Mouse (Mus musculus) lung, postnatal 0 days (tissue): ENCODE data around the gene Rps18. TPM values are rescaled to one million over a fixed set of nuclear protein-coding genes. Genes with fewer than 3 reads are reported as not detected.

Experiments used
- ATAC-seq: fragments of 200-750 bp; cut with Nextera tagmentation; 2 replicates; pipeline ENCODE4 v1.8.0; 2017; ENCODE audit warnings: moderate library complexity
- DNase-seq: peaks from one replicate; pipeline ENCODE4 v3.0.0-alpha.2; 2016; ENCODE audit warnings: low spot score
- H3K27ac ChIP-seq: fragments of 300-500 bp; sonication (generic); 2 replicates; pipeline ENCODE4 v1.5.1; 2014; ENCODE audit warnings: antibody characterized with exemption, mild to moderate bottlenecking, low read length, mixed read lengths
- H3K27me3 ChIP-seq: fragments of 300-500 bp; sonication (generic); replicated peaks from 2 replicates; pipeline ENCODE4 v1.6.1; 2014; ENCODE audit warnings: low read length, mixed read lengths; ENCODE audit not compliant: insufficient read depth
- H3K36me3 ChIP-seq: fragments of 300-500 bp; sonication (generic); 2 replicates; pipeline ENCODE4 v1.6.1; 2014; ENCODE audit warnings: low read length, mixed read lengths; ENCODE audit not compliant: insufficient read depth
- H3K4me1 ChIP-seq: fragments of 300-500 bp; sonication (generic); 2 replicates; pipeline ENCODE4 v1.6.1; 2014; ENCODE audit warnings: antibody characterized with exemption, low read depth, low read length, mixed read lengths; ENCODE audit not compliant: insufficient read depth
- H3K4me2 ChIP-seq: fragments of 300-500 bp; sonication (generic); replicated peaks from 2 replicates; pipeline ENCODE4 v1.6.1; 2014; ENCODE audit warnings: low read depth, mild to moderate bottlenecking, low read length, moderate library complexity, mixed read lengths
- H3K4me3 ChIP-seq: fragments of 300-500 bp; sonication (generic); 2 replicates; pipeline ENCODE4 v1.5.1; 2014; ENCODE audit warnings: low read depth, low read length
- H3K9ac ChIP-seq: fragments of 300-500 bp; sonication (generic); replicated peaks from 2 replicates; pipeline ENCODE4 v1.6.1; 2014; ENCODE audit warnings: low read depth, mild to moderate bottlenecking
- H3K9me3 ChIP-seq: fragments of 300-500 bp; sonication (generic); 2 replicates; pipeline ENCODE4 v1.6.1; 2016; ENCODE audit warnings: low read length, mixed read lengths
- CTCF ChIP-seq: IDR thresholded peaks from 2 replicates; pipeline ENCODE4 v1.5.1; 2016; ENCODE audit warnings: antibody characterized with exemption, mild to moderate bottlenecking
- EP300 ChIP-seq: IDR thresholded peaks from 2 replicates; pipeline ENCODE4 v1.6.1; 2016; ENCODE audit warnings: antibody characterized with exemption, mild to moderate bottlenecking, control low read depth
- WGBS: fragments of 180-500 bp; shearing (Covaris S2); extraction: QIAGEN DNeasy Blood & Tissue Kit; methylation state at CpG from one replicate; pipeline ENCODE4 v1.1.7; 2014; 5-methylcytosine and 5-hydroxymethylcytosine counted together
- polyA plus RNA-seq: library from polyadenylated mRNA; unstranded; fragments of >200 nt; fragmentation: Nextera tagmentation; extraction: Ambion mirVana; gene quantifications from 2 replicates; pipeline ENCODE4 v1.2.1, GENCODE M21; 2015

The Rps18 gene
- polyA plus RNA-seq, 1 experiment from 2014 or later = 1,435 TPM

DNA sequence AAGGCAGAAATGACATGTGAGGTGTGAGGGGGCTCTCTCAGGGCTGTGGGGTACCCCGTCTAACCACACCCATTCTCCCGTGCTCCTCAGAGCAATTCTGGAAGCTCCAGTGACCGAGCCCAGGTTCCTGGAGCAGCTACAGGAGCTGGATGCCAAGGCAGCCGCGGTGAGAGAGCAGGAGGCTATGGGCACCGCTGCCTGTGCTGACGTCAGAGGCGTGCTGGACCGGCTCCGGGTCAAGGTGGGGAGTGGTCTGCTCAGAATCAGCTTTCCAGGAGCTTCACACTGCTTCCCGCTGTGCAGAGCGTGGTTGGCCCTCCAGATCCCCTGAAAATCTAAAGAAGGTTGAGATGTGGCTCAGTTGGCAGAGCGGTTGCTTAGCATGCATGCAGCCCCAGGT lies 3.3 kb upstream of the Rps18 start:
- ATAC-seq (no peak), DNase-seq (no peak)
- no peak overlapping the region for H3K27ac ChIP-seq
- no peak overlapping the region for H3K4me3 ChIP-seq
- H3K36me3 ChIP-seq = peaks cover 8% of the 10 kb centered on the region; the same call in 1 of the 2 replicates
- H3K4me1 ChIP-seq = peaks cover 6% of the 10 kb centered on the region; the same call in 1 of the 2 replicates
- WGBS = 95% methylated on average over 13 of the region's 13 CpGs
- TF ChIP-seq CTCF (no peak), EP300 (no peak)
- no peaks in the 10 kb centered on the region for H3K9me3 ChIP-seq
- no peak overlapping the region for H3K9ac ChIP-seq
- H3K27me3 ChIP-seq = no peaks in the 10 kb centered on the region
- H3K4me2 ChIP-seq = no peak overlapping the region

DNA sequence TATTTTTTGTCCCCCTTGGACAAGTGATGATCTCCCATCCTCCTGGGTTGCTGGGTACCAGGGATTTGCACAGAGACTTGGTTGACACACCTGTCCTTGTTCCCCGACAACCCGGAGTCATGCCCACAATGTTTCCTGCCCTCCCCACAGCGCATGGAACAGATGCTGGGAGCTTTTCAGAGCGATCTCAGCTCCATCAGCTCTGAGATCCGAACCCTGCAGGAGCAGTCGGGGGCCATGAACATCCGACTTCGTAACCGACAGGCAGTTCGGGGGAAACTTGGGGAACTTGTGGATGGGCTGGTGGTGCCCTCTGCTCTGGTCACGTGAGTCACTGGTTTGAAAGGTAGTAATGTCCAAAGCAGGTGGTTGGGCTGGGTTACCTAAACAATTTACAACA lies 2.6 kb upstream of the Rps18 start:
- Histone ChIP-seq H3K9me3 (no peaks in the 10 kb centered on the region), H3K9ac (no peak overlapping the region), H3K27me3 (no peaks in the 10 kb centered on the region), H3K4me1 (peaks cover 9% of the 10 kb centered on the region; the same call in 1 of the 2 replicates), H3K27ac (no peak overlapping the region), H3K36me3 (peaks cover 8% of the 10 kb centered on the region; the same call in 1 of the 2 replicates), H3K4me2 (no peak overlapping the region), H3K4me3 (no peak overlapping the region)
- 94% methylated on average over 11 of the region's 11 CpGs for WGBS
- ATAC-seq = no peak
- TF ChIP-seq CTCF (no peak), EP300 (no peak)
- DNase-seq = no peak

DNA sequence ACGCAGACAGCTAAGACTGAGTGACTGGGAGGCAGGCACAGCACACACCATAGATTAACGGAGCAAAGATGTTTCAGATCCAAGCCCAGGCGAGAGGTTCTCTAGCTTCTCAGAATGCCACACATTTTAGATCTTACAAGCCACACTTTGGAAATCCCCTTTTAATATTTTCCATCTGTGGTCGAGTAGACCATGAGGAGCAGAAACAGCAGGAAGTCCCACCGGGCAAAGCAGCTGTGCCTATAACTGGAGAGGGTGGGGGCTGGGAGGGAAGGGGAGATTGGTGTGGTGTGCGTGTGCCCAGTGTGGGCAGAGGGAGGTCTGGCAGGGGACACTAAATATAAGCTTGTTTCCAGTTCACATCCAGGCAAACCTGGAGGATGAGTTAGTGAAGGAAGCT lies 1.7 kb upstream of the Rps18 start:
- no peak overlapping the region for H3K27ac ChIP-seq
- WGBS = 82% methylated on average over 6 of the region's 6 CpGs
- DNase-seq (no peak), ATAC-seq (no peak)
- peaks cover 4% of the 10 kb centered on the region; the same call in 1 of the 2 replicates for H3K36me3 ChIP-seq
- no peak overlapping the region for H3K9ac ChIP-seq
- no peak for TF ChIP-seq EP300
- no peak for TF ChIP-seq CTCF
- peaks cover 9% of the 10 kb centered on the region; the same call in 1 of the 2 replicates for H3K4me1 ChIP-seq
- H3K9me3 ChIP-seq = no peaks in the 10 kb centered on the region
- H3K27me3 ChIP-seq = no peaks in the 10 kb centered on the region
- H3K4me3 ChIP-seq = no peak overlapping the region
- H3K4me2 ChIP-seq = no peak overlapping the region

DNA sequence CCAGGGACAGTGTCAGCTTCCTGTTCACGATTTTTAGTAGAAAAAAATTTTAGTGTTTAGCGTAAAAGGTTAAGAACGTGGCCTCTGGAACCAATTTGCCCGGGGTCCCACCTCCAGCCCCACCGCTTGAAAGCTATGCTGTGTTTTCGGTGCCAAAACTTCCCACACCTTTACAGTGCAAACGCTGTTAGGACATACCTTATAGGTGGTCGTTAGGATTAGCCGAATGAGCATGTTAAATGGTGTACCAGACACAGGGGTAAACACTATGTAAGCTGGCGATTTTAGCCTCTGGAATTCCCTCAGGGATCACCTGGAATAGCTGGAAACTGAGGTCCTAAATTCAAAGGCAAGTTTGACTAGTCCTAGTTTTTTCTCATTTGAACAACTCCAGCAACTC lies 535 bp upstream of the Rps18 start:
- H3K9me3 ChIP-seq = no peaks in the 10 kb centered on the region
- peak overlapping the region; percentile 71 for H3K9ac ChIP-seq
- peaks cover 9% of the 10 kb centered on the region; the same call in 1 of the 2 replicates for H3K4me1 ChIP-seq
- ATAC-seq (no peak), DNase-seq (no peak)
- peak overlapping the region; percentile 66 for H3K4me2 ChIP-seq
- peaks cover 4% of the 10 kb centered on the region; the same call in 1 of the 2 replicates for H3K36me3 ChIP-seq
- TF ChIP-seq CTCF (no peak), EP300 (no peak)
- 3% methylated on average over 10 of the region's 10 CpGs for WGBS
- H3K27ac ChIP-seq = peak overlapping the region; percentile 95; the same call in 1 of the 2 replicates
- no peaks in the 10 kb centered on the region for H3K27me3 ChIP-seq
- H3K4me3 ChIP-seq = peak overlapping the region; percentile 60

DNA sequence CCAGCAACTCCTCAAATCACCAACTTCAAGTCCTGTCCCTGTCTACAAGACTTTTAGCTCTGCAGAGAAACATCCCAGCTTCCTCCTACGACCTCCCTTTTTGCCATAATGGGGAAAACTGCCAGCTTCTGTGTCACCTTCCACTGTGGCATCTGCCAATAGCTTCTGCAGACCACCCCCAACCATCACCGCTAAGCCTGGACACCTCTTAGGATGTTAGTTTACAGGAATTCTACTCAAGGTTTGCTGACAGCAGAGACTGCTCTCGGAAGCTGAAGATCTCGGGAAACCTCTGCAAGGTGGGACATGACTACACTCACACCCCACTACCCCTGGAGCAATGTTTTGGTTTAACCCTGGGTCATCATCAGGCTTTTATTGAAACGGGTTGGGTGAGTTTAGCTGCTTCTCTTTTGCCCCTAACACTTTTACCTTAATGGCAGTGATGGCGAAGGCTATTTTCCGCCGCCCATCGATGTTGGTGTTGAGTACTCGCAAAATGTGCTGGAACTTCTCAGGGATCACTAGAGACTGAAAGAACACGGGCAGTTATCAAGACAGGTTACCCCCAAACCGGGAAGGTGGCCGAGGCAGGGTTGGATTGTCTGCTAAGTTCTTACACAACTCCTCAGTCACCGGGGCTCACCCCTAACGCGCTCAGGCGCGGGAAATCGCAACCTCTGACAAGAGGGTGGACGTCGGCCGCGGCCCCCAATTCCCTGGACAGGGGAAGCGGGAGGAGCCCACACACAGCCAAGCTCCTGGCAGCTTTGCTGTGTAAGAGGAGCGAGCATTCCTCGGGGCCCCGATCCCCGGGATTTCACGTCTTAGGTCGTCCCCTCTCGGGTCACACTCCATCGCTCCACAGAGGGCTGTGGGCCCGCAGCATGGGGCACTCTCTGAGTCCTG lies 901 bp downstream of the Rps18 start:
- Histone ChIP-seq H3K36me3 (peaks cover 4% of the 10 kb centered on the region; the same call in 1 of the 2 replicates), H3K4me3 (peak overlapping the region; percentile 60), H3K27ac (peak overlapping the region; percentile 92), H3K9ac (peak overlapping the region; percentile 96), H3K4me1 (peaks cover 12% of the 10 kb centered on the region; the same call in 1 of the 2 replicates), H3K27me3 (no peaks in the 10 kb centered on the region), H3K4me2 (peak overlapping the region; percentile 67), H3K9me3 (no peaks in the 10 kb centered on the region)
- TF ChIP-seq CTCF (no peak), EP300 (0 out of 2 replicates have a peak, but pooled peaks have one; percentile 13)
- ATAC-seq (peak; percentile 12), DNase-seq (peak; percentile 52)
- WGBS = under 1% methylated on average over 33 of the region's 33 CpGs

DNA sequence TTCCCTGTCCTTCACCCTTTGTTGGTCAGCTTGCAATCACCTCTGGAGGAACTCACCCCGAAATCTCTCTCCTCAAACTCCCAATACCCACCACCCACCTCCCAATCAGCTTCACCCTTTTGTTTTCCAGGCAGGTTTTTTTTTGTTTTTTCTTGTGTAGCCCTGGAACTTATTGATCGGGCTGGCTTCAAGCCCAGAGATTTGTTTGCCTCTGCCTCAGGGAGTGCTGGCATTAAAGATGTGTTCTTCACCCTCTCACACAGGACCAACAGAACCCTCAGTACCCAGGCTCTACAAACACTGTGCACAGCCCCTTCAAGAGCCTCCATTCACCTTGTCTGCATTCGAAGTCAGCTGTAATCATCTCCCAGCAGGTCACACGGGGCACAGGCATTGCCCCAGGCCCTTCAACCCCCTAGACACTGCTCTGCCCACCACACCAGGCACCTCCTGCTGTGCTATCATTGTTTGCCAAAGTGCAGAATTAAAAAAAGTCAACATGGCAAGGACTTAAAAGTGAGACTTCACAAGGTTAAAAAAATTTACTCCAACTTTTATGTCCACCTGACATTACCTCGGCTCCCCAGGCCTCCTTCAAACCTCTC lies 1.7 kb downstream of the Rps18 start:
- WGBS = 35% methylated on average over 5 of the region's 5 CpGs
- Histone ChIP-seq H3K9ac (peak overlapping the region; percentile 96), H3K4me1 (peaks cover 12% of the 10 kb centered on the region; the same call in 1 of the 2 replicates), H3K4me3 (peak overlapping the region; percentile 60), H3K4me2 (peak overlapping the region; percentile 67), H3K36me3 (peaks cover 4% of the 10 kb centered on the region; the same call in 1 of the 2 replicates), H3K9me3 (no peaks in the 10 kb centered on the region), H3K27ac (no peak overlapping the region), H3K27me3 (no peaks in the 10 kb centered on the region)
- DNase-seq (no peak), ATAC-seq (no peak)
- no peak for TF ChIP-seq EP300
- TF ChIP-seq CTCF = no peak
